Mouse (Mus musculus) small intestine, adult 2 months (tissue): ENCODE measurements around the gene Ift22.

Experiments used
- CTCF ChIP-seq: fragments of 200-500 bp; IDR thresholded peaks from 2 replicates; pipeline ENCODE4 v1.5.1; 2012; ENCODE audit warnings: low read depth, mild to moderate bottlenecking, control low read depth, inconsistent platforms, low read length, moderate library complexity, mixed read lengths; ENCODE audit not compliant: insufficient replicate concordance, insufficient read length; ENCODE audit errors: extremely low read depth
- POLR2A ChIP-seq: fragments of 200-500 bp; IDR thresholded peaks from 2 replicates; pipeline ENCODE4 v1.6.1; 2012; ENCODE audit warnings: low read depth, mild to moderate bottlenecking, control low read depth, inconsistent platforms, low read length, moderate library complexity

GRCm38 (mm10) chr5:136943382-136943781 is 35.4 kb downstream of the Ift22 start:
- no peak for TF ChIP-seq POLR2A
- no peak for TF ChIP-seq CTCF
